Mouse (Mus musculus): ENCODE data around the gene Sorl1. TPM values are rescaled to one million over a fixed set of nuclear protein-coding genes. Genes with fewer than 3 reads are reported as not detected.

The Sorl1 gene
- total and polyA plus RNA-seq, 2 experiments from 2014 or later = 1.1 to 12.9 TPM

DNA sequence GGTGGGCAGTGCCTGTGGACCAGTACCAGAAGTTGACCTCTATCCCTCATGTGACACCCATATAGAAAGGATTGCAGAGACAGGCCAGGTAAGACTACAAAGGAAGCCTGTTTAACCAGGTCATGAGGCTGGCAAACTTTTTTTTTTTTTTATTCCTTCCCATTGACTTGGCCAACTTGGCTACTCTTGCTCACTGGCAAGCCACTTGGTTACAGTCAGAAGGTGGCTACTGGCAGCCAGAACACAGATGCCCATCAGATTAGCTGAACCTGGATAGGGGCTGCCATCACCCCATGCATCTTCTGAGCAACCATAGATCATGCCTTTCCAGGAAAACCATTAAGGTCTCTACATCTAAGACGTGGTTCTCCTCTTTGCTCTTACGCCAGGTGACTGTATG lies 31.3 kb downstream of the Sorl1 start:
- Histone ChIP-seq H3K4me2 (ENCODE audit: low read depth, low read length) (no peak overlapping the region), H3K27ac (ENCODE audit: low read depth) (no peak overlapping the region), H3K27me3 (ENCODE audit: control insufficient read depth, insufficient read depth, low read length) (no peaks in the 10 kb centered on the region), H3K4me1 (ENCODE audit: control insufficient read depth, insufficient read depth) (no peaks in the 10 kb centered on the region), H3K9ac (replicated peaks; ENCODE audit: low read depth, low read length) (no peak overlapping the region), H3K9me3 (replicated peaks; ENCODE audit: control insufficient read depth, low read length) (no peaks in the 10 kb centered on the region), H3K4me3 (ENCODE audit: low read depth, low read length) (no peak overlapping the region), H3K36me3 (replicated peaks; ENCODE audit: control insufficient read depth, insufficient read depth, low read length) (no peaks in the 10 kb centered on the region)
- no peak for TF ChIP-seq CTCF (IDR thresholded peaks at IDR 0.05; ENCODE audit: low read depth)
- no peak for TF ChIP-seq EP300 (IDR thresholded peaks at IDR 0.05; ENCODE audit: low read depth)
- 90% methylated on average over 2 of the region's 2 CpGs for WGBS
- ATAC-seq (ENCODE audit: insufficient read depth, low read depth) = no peak
- DNase-seq (ENCODE audit: low spot score) = no peak

DNA sequence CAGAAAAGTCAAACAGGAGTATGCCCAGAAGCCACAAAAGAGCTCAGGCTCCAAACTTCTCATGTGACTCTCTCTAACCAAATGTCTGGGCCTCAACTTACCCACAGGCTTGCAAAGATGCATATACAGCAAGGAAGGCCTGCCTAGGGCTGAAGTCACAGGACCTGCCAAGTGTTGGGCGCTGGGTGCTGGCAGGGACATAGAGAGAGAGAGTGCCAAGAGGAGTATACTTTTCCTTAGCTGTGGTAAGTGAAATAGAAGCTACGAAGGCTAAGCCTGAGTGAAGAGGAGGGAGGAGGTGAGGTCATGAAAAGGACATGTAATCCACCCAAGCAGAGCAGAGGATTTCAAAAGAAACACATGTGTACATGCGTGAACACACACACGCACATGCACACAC lies 32.5 kb downstream of the Sorl1 start:
- Histone ChIP-seq H3K4me1 (ENCODE audit: control insufficient read depth, insufficient read depth) (no peaks in the 10 kb centered on the region), H3K4me3 (ENCODE audit: low read depth, low read length) (no peak overlapping the region), H3K36me3 (replicated peaks; ENCODE audit: control insufficient read depth, insufficient read depth, low read length) (no peaks in the 10 kb centered on the region), H3K27me3 (ENCODE audit: control insufficient read depth, insufficient read depth, low read length) (no peaks in the 10 kb centered on the region), H3K4me2 (ENCODE audit: low read depth, low read length) (no peak overlapping the region), H3K9ac (replicated peaks; ENCODE audit: low read depth, low read length) (no peak overlapping the region), H3K9me3 (replicated peaks; ENCODE audit: control insufficient read depth, low read length) (no peaks in the 10 kb centered on the region), H3K27ac (ENCODE audit: low read depth) (no peak overlapping the region)
- DNase-seq (ENCODE audit: low spot score) = no peak
- WGBS = 80% methylated on average over 4 of the region's 4 CpGs
- no peak for ATAC-seq (ENCODE audit: insufficient read depth, low read depth)
- TF ChIP-seq CTCF (IDR thresholded peaks at IDR 0.05; ENCODE audit: low read depth) (no peak), EP300 (IDR thresholded peaks at IDR 0.05; ENCODE audit: low read depth) (no peak)

DNA sequence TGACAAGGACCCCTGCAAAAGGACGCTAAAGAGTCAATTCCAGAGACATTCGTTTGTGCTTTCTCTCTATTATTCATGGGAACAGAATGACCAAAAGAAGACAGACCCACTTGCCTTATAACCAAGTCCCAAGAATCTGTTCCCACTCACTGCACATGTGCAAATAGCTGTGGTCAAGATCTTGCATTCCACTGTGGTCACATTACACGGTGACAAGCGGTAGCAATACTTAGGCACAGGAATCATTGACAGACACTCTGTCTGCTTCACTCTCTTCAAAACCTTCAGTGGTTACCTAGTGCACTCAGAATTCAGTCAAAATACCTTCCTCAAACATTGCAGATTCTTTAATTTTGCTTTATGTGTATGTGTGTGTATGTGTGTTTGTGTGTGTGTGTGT lies 36.2 kb downstream of the Sorl1 start:
- Histone ChIP-seq H3K27me3 (ENCODE audit: control insufficient read depth, insufficient read depth, low read length) (no peaks in the 10 kb centered on the region), H3K27ac (ENCODE audit: low read depth) (no peak overlapping the region), H3K4me2 (ENCODE audit: low read depth, low read length) (no peak overlapping the region), H3K9me3 (replicated peaks; ENCODE audit: control insufficient read depth, low read length) (no peaks in the 10 kb centered on the region), H3K4me1 (ENCODE audit: control insufficient read depth, insufficient read depth) (no peaks in the 10 kb centered on the region), H3K4me3 (ENCODE audit: low read depth, low read length) (no peak overlapping the region), H3K9ac (replicated peaks; ENCODE audit: low read depth, low read length) (no peak overlapping the region), H3K36me3 (replicated peaks; ENCODE audit: control insufficient read depth, insufficient read depth, low read length) (no peaks in the 10 kb centered on the region)
- TF ChIP-seq CTCF (IDR thresholded peaks at IDR 0.05; ENCODE audit: low read depth) (no peak), EP300 (IDR thresholded peaks at IDR 0.05; ENCODE audit: low read depth) (no peak)
- 61% methylated on average over 4 of the region's 4 CpGs for WGBS
- ATAC-seq (ENCODE audit: insufficient read depth, low read depth) (no peak), DNase-seq (ENCODE audit: low spot score) (no peak)

DNA sequence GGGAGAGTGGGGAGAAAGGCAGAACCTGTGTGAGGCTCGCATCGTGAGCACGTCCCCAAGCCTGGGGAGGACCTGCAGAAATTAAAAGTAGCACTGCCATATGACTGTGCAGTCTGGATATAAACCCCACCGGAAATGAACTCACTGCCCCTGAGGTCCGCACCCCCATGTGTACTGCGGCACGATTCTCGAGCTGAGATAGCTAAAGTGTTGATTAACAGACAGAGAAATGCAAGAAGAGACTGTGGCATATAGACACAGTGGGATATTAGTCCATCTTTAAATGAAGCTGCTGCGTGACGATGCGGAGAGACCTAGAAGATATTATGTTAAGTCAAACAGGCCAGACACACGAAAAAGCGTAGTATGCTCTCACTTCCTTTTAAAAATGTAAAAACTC lies 38.1 kb downstream of the Sorl1 start:
- WGBS = 87% methylated on average over 13 of the region's 13 CpGs
- Histone ChIP-seq H3K4me2 (ENCODE audit: low read depth, low read length) (no peak overlapping the region), H3K27me3 (ENCODE audit: control insufficient read depth, insufficient read depth, low read length) (no peaks in the 10 kb centered on the region), H3K4me3 (ENCODE audit: low read depth, low read length) (no peak overlapping the region), H3K36me3 (replicated peaks; ENCODE audit: control insufficient read depth, insufficient read depth, low read length) (no peaks in the 10 kb centered on the region), H3K27ac (ENCODE audit: low read depth) (no peak overlapping the region), H3K9me3 (replicated peaks; ENCODE audit: control insufficient read depth, low read length) (no peaks in the 10 kb centered on the region), H3K9ac (replicated peaks; ENCODE audit: low read depth, low read length) (no peak overlapping the region), H3K4me1 (ENCODE audit: control insufficient read depth, insufficient read depth) (no peaks in the 10 kb centered on the region)
- no peak for TF ChIP-seq EP300 (IDR thresholded peaks at IDR 0.05; ENCODE audit: low read depth)
- TF ChIP-seq CTCF (IDR thresholded peaks at IDR 0.05; ENCODE audit: low read depth) = no peak
- no peak for ATAC-seq (ENCODE audit: insufficient read depth, low read depth)
- no peak for DNase-seq (ENCODE audit: low spot score)

DNA sequence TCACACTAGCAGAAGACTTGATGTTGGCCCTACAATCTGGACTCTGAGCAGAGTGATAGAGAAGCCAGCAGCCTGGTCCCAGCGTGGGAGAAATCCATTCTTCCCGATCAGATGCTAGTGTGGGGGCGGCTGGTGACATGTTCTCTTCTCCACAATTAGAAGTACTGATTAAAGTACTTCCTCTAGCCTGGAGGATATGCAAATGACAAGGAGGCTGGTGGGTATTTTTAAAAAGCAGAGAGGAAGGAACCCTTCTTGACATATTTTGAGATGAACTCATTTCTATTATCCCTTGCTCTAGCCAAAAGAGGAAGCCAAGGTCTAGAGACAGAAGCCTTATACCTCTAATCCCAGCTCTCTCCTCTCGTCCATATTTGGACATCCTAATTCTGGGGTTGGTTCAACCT lies 40.4 kb downstream of the Sorl1 start:
- no peaks in the 10 kb centered on the region for H3K36me3 ChIP-seq (replicated peaks; ENCODE audit: control insufficient read depth, insufficient read depth, low read length)
- H3K4me2 ChIP-seq (ENCODE audit: low read depth, low read length) = no peak overlapping the region
- no peaks in the 10 kb centered on the region for H3K9me3 ChIP-seq (replicated peaks; ENCODE audit: control insufficient read depth, low read length)
- DNase-seq (ENCODE audit: low spot score) (no peak), ATAC-seq (ENCODE audit: insufficient read depth, low read depth) (no peak)
- no peaks in the 10 kb centered on the region for H3K4me1 ChIP-seq (ENCODE audit: control insufficient read depth, insufficient read depth)
- H3K9ac ChIP-seq (replicated peaks; ENCODE audit: low read depth, low read length) = no peak overlapping the region
- TF ChIP-seq EP300 (IDR thresholded peaks at IDR 0.05; ENCODE audit: low read depth) = no peak
- no peak for TF ChIP-seq CTCF (IDR thresholded peaks at IDR 0.05; ENCODE audit: low read depth)
- no peak overlapping the region for H3K27ac ChIP-seq (ENCODE audit: low read depth)
- no peak overlapping the region for H3K4me3 ChIP-seq (ENCODE audit: low read depth, low read length)
- no peaks in the 10 kb centered on the region for H3K27me3 ChIP-seq (ENCODE audit: control insufficient read depth, insufficient read depth, low read length)
- 50% methylated on average over 4 of the region's 4 CpGs for whole genome bisulfite sequencing

DNA sequence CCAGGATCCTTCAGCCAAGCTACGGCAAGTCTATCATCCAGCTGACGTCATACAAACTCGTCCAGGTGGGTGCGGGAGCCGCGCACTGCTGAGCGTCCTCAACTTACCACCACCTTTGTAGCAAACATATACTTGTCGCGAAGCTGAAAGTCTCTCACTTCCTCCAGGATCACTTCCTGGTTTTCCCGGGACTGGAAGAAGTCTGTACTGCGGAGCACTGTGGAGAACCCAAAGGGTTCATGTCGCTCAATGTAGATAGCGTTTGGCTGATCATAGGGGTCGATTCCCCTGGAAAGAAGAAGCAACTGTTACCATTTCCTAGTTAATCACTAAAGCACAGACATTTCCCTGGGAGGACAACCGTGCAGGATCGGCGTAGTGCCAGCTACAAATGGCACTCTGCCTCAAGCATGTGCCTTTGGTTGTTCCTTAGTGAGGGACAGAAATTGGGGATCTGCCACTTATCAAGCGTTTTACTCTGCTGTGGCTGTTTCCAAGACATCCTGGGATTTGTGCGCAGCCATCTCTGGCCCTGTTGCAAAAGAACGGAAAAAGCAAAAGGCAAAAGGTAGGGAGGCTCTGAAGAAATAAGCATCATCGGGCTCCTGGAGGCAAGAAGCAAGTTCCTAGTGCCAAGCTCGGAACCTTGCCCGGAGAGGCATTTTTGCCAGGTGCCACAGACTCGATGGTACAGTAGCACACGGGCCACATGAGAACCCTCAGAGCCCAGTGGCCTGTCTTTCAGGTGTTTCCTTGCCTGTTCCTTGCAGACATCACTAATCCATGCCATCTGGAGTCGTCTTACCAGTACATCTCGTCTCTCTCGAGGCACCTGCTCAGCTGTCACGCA lies 42.2 kb downstream of the Sorl1 start:
- Histone ChIP-seq H3K27me3 (ENCODE audit: control insufficient read depth, insufficient read depth, low read length) (no peaks in the 10 kb centered on the region), H3K4me2 (ENCODE audit: low read depth, low read length) (no peak overlapping the region), H3K9me3 (replicated peaks; ENCODE audit: control insufficient read depth, low read length) (no peaks in the 10 kb centered on the region), H3K4me1 (ENCODE audit: control insufficient read depth, insufficient read depth) (no peaks in the 10 kb centered on the region), H3K9ac (replicated peaks; ENCODE audit: low read depth, low read length) (no peak overlapping the region), H3K36me3 (replicated peaks; ENCODE audit: control insufficient read depth, insufficient read depth, low read length) (no peaks in the 10 kb centered on the region), H3K4me3 (ENCODE audit: low read depth, low read length) (no peak overlapping the region), H3K27ac (ENCODE audit: low read depth) (no peak overlapping the region)
- TF ChIP-seq CTCF (IDR thresholded peaks at IDR 0.05; ENCODE audit: low read depth) = no peak
- TF ChIP-seq EP300 (IDR thresholded peaks at IDR 0.05; ENCODE audit: low read depth) = no peak
- ATAC-seq (ENCODE audit: insufficient read depth, low read depth) (no peak), DNase-seq (ENCODE audit: low spot score) (no peak)
- WGBS = 90% methylated on average over 29 of the region's 29 CpGs

Measured in heart, postnatal 0 days (tissue).